In the genomic region with DNA sequence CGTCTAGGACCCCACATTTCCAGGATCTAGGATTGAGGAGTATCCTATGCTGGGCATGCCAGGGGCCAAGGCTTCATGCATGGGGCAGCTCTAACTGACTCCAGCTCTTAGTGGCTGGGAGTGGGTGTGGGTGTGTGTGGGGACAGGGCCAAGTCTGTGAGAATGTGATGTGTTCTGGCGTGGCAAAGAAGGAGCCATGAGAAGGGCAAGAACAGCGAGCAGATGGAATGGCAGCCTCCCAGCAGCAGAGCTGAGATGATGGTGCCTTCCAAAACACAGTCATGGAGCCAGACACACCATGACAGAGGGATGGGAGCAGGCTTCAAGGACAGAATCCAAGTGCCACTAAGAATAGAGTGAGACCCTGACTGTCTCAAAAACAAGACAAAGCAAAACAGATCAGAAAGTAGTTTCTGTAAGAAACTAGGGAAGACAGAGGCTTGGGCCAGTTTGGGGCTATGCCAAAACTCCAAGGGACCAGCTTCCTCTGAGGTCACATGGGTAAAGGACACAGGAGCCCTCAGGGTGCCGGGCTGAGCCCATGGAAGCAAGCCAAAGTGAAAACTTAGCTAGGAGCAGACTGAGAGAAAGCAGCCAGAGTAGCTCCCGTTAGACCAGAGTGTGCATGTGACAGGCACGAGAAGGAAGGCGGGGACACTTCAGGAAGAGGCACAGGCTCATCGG, we compare ENCODE assay signal across 7 mouse cellular contexts. TPM values are rescaled to one million over a fixed set of nuclear protein-coding genes. Genes with fewer than 3 reads are reported as not detected.
A peak's percentile ranks its signal among the peaks of the same experiment; 100 is the strongest.
DNase-seq lines count a peak whose midpoint lies in the region; ATAC-seq and TF ChIP-seq lines count a peak whose summit lies in the region.

No protein-coding gene starts in this region.

- H3K9ac ChIP-seq in midbrain, postnatal 0 days (replicated peaks; ENCODE audit: low read length, poor library complexity, severe bottlenecking) = no peak overlapping the region
- no peak overlapping the region for H3K9ac ChIP-seq in midbrain, embryonic 14.5 days (replicated peaks; ENCODE audit: low read length)
- H3K9ac ChIP-seq in heart, postnatal 0 days (replicated peaks; ENCODE audit: low read depth, low read length) = no peak overlapping the region

- intact Hi-C loops in left cerebral cortex, postnatal 36 days (cut with DNase I) = no loop called here

- ATAC-seq in midbrain, postnatal 0 days (ENCODE audit: low FRiP score) = no peak
- no peak for ATAC-seq in midbrain, embryonic 14.5 days (ENCODE audit: low FRiP score, low TSS enrichment)
- ATAC-seq in heart, postnatal 0 days (ENCODE audit: insufficient read depth, low read depth) = no peak

- peak; percentile 50 for DNase-seq in midbrain, postnatal 0 days (ENCODE audit: low spot score)
- DNase-seq in midbrain, embryonic 14.5 days = no peak
- DNase-seq in cerebellum, adult 9-11 months = peak; percentile 85
- peak; percentile 19 for DNase-seq in heart, postnatal 0 days (ENCODE audit: low spot score)
- peak; percentile 35 to 48 for DNase-seq in left cerebral cortex, postnatal 36 days (ENCODE audit: low spot score in 2 of 2)
- DNase-seq in testis, postnatal 14 days (ENCODE audit: low spot score) = no peak
- no peak for DNase-seq in spleen, postnatal 14 days (ENCODE audit: low spot score in 2 of 2)

- no peak for TF ChIP-seq EP300 in heart, postnatal 0 days (IDR thresholded peaks at IDR 0.05; ENCODE audit: low read depth)

- no peak for TF ChIP-seq CTCF in midbrain, postnatal 0 days (IDR thresholded peaks at IDR 0.05)
- no peak for TF ChIP-seq CTCF in heart, postnatal 0 days (IDR thresholded peaks at IDR 0.05; ENCODE audit: low read depth)

- no peak overlapping the region for H3K4me3 ChIP-seq in midbrain, postnatal 0 days (ENCODE audit: low read depth, low read length)
- H3K4me3 ChIP-seq in midbrain, embryonic 14.5 days (replicated peaks; ENCODE audit: low read depth, low read length) = no peak overlapping the region
- no peak overlapping the region for H3K4me3 ChIP-seq in heart, postnatal 0 days (ENCODE audit: low read depth, low read length)

- H3K27me3 ChIP-seq in midbrain, postnatal 0 days (ENCODE audit: insufficient read depth, low read length) = no peaks in the 10 kb centered on the region
- H3K27me3 ChIP-seq in midbrain, embryonic 14.5 days (ENCODE audit: control insufficient read depth, insufficient read depth, low read length) = no peaks in the 10 kb centered on the region
- no peaks in the 10 kb centered on the region for H3K27me3 ChIP-seq in heart, postnatal 0 days (ENCODE audit: control insufficient read depth, insufficient read depth, low read length)

- no peak overlapping the region for H3K4me2 ChIP-seq in midbrain, postnatal 0 days (ENCODE audit: low read depth, low read length, poor library complexity, severe bottlenecking)
- H3K4me2 ChIP-seq in midbrain, embryonic 14.5 days (ENCODE audit: low read length) = no peak overlapping the region
- H3K4me2 ChIP-seq in heart, postnatal 0 days (ENCODE audit: low read depth, low read length) = no peak overlapping the region

- H3K27ac ChIP-seq in midbrain, postnatal 0 days (ENCODE audit: low read depth, low read length) = no peak overlapping the region
- no peak overlapping the region for H3K27ac ChIP-seq in midbrain, embryonic 14.5 days (replicated peaks; ENCODE audit: low read depth, low read length)
- H3K27ac ChIP-seq in heart, postnatal 0 days (ENCODE audit: low read depth) = peak overlapping the region; percentile 27

- H3K4me1 ChIP-seq in midbrain, postnatal 0 days (ENCODE audit: insufficient read depth, low read length) = peaks cover 10% of the 10 kb centered on the region; the same call in 1 of the 2 replicates
- peaks cover 8% of the 10 kb centered on the region for H3K4me1 ChIP-seq in midbrain, embryonic 14.5 days (ENCODE audit: control insufficient read depth, insufficient read depth, low read length)
- peaks cover 19% of the 10 kb centered on the region for H3K4me1 ChIP-seq in heart, postnatal 0 days (ENCODE audit: control insufficient read depth, insufficient read depth)

- WGBS in midbrain, postnatal 0 days = 79% methylated on average over 8 of the region's 8 CpGs
- WGBS in midbrain, embryonic 14.5 days = 89% methylated on average over 8 of the region's 8 CpGs
- 38% methylated on average over 8 of the region's 8 CpGs for WGBS in heart, postnatal 0 days

- no peaks in the 10 kb centered on the region for H3K9me3 ChIP-seq in midbrain, postnatal 0 days (ENCODE audit: low read length)
- H3K9me3 ChIP-seq in midbrain, embryonic 14.5 days (ENCODE audit: control insufficient read depth, low read length) = no peaks in the 10 kb centered on the region
- H3K9me3 ChIP-seq in heart, postnatal 0 days (replicated peaks; ENCODE audit: control insufficient read depth, low read length) = no peaks in the 10 kb centered on the region

- H3K36me3 ChIP-seq in midbrain, postnatal 0 days (ENCODE audit: insufficient read depth, low read length) = peaks cover 33% of the 10 kb centered on the region
- H3K36me3 ChIP-seq in midbrain, embryonic 14.5 days (ENCODE audit: control insufficient read depth, insufficient read depth, low read length) = peaks cover 34% of the 10 kb centered on the region
- peaks cover 30% of the 10 kb centered on the region for H3K36me3 ChIP-seq in heart, postnatal 0 days (replicated peaks; ENCODE audit: control insufficient read depth, insufficient read depth, low read length)

RNA-seq across cellular contexts. Expression of gene Telo2, which starts 3.9 kb away (rescaled TPM):
- total RNA-seq in midbrain, postnatal 0 days (2014; rRNA removed) = 45.0 and 56.3 TPM in 2 replicates
- polyA plus RNA-seq in midbrain, postnatal 0 days (2015; fragmentation: Nextera tagmentation; extraction: Ambion mirVana) = 34.9 and 36.5 TPM in 2 replicates
- polyA plus RNA-seq in midbrain, embryonic 14.5 days (2014; fragmentation: Nextera tagmentation; extraction: Ambion mirVana) = 34.1 and 34.4 TPM in 2 replicates
- 27.9 and 31.4 TPM in 2 replicates for total RNA-seq in heart, postnatal 0 days (2014; rRNA removed; ENCODE audit: low replicate concordance)
- 13.2 and 15.3 TPM in 2 replicates for polyA plus RNA-seq in heart, postnatal 0 days (2015; fragmentation: Nextera tagmentation; extraction: Ambion mirVana)
- 10 to 100 TPM; 24.3 to 30.0 TPM for total RNA-seq in left cerebral cortex, postnatal 36 days (2021)

RNA-seq across cellular contexts. Expression of gene Ptx4, which starts 8.7 kb away (rescaled TPM):
- total RNA-seq in midbrain, postnatal 0 days (2014; rRNA removed) = 0.42 TPM in 1 of 2 replicates, not detected in the other
- 0.20 and 0.59 TPM in 2 replicates for polyA plus RNA-seq in midbrain, postnatal 0 days (2015; fragmentation: Nextera tagmentation; extraction: Ambion mirVana)
- polyA plus RNA-seq in midbrain, embryonic 14.5 days (2014; fragmentation: Nextera tagmentation; extraction: Ambion mirVana) = not detected in 2 replicates
- total RNA-seq in heart, postnatal 0 days (2014; rRNA removed; ENCODE audit: low replicate concordance) = 0.12 TPM in 1 of 2 replicates, not detected in the other
- 0.22 TPM in 2 replicates for polyA plus RNA-seq in heart, postnatal 0 days (2015; fragmentation: Nextera tagmentation; extraction: Ambion mirVana)
- under 1 TPM; 0.67 to 0.91 TPM for total RNA-seq in left cerebral cortex, postnatal 36 days (2021)

RNA-seq across cellular contexts. Expression of gene Clcn7, which starts 21.3 kb away (rescaled TPM):
- 37.9 and 39.5 TPM in 2 replicates for total RNA-seq in midbrain, postnatal 0 days (2014; rRNA removed)
- polyA plus RNA-seq in midbrain, postnatal 0 days (2015; fragmentation: Nextera tagmentation; extraction: Ambion mirVana) = 25.5 and 26.7 TPM in 2 replicates
- 26.3 and 29.9 TPM in 2 replicates for polyA plus RNA-seq in midbrain, embryonic 14.5 days (2014; fragmentation: Nextera tagmentation; extraction: Ambion mirVana)
- 15.4 and 20.3 TPM in 2 replicates for total RNA-seq in heart, postnatal 0 days (2014; rRNA removed; ENCODE audit: low replicate concordance)
- 12.6 and 12.8 TPM in 2 replicates for polyA plus RNA-seq in heart, postnatal 0 days (2015; fragmentation: Nextera tagmentation; extraction: Ambion mirVana)
- 10 to 100 TPM; 49.9 to 55.2 TPM for total RNA-seq in left cerebral cortex, postnatal 36 days (2021)

RNA-seq across cellular contexts. Expression of gene Tmem204, which starts 28.5 kb away (rescaled TPM):
- total RNA-seq in midbrain, postnatal 0 days (2014; rRNA removed) = 11.1 and 11.2 TPM in 2 replicates
- 8.2 and 8.3 TPM in 2 replicates for polyA plus RNA-seq in midbrain, postnatal 0 days (2015; fragmentation: Nextera tagmentation; extraction: Ambion mirVana)
- 6.5 and 10.8 TPM in 2 replicates for polyA plus RNA-seq in midbrain, embryonic 14.5 days (2014; fragmentation: Nextera tagmentation; extraction: Ambion mirVana)
- 53.8 and 56.4 TPM in 2 replicates for total RNA-seq in heart, postnatal 0 days (2014; rRNA removed; ENCODE audit: low replicate concordance)
- polyA plus RNA-seq in heart, postnatal 0 days (2015; fragmentation: Nextera tagmentation; extraction: Ambion mirVana) = 27.2 and 27.9 TPM in 2 replicates
- total RNA-seq in left cerebral cortex, postnatal 36 days (2021) = 10 to 100 TPM in 1 of 2 experiments, 1 to 10 TPM in 1; 9.1 to 10.3 TPM

RNA-seq across cellular contexts. Expression of gene Ccdc154, which starts 50.4 kb away (rescaled TPM):
- total RNA-seq in midbrain, postnatal 0 days (2014; rRNA removed) = not detected in 2 replicates
- polyA plus RNA-seq in midbrain, postnatal 0 days (2015; fragmentation: Nextera tagmentation; extraction: Ambion mirVana) = not detected in 2 replicates
- polyA plus RNA-seq in midbrain, embryonic 14.5 days (2014; fragmentation: Nextera tagmentation; extraction: Ambion mirVana) = not detected in 2 replicates
- total RNA-seq in heart, postnatal 0 days (2014; rRNA removed; ENCODE audit: low replicate concordance) = not detected in 2 replicates
- polyA plus RNA-seq in heart, postnatal 0 days (2015; fragmentation: Nextera tagmentation; extraction: Ambion mirVana) = not detected in 2 replicates
- total RNA-seq in left cerebral cortex, postnatal 36 days (2021) = under 1 TPM in 1 of 2 experiments, not detected in 1; 0.48 TPM

Comparison
In these comparisons a context has a peak if more than half of its experiments do, and no peak if none do; other contexts are left out.
1. DNase-seq: peak in midbrain, postnatal 0 days (single experiment), cerebellum, adult 9-11 months (single experiment), heart, postnatal 0 days (single experiment) and left cerebral cortex, postnatal 36 days (2 of 2); none in midbrain, embryonic 14.5 days (single experiment), testis, postnatal 14 days (single experiment) and spleen, postnatal 14 days (0 of 2).